Mouse (Mus musculus) liver, adult 2 months (tissue): Measurements from ENCODE around the gene Gpr171.

ENCODE experiments used
- CTCF ChIP-seq: fragments of 200-500 bp; IDR thresholded peaks from 2 replicates; pipeline ENCODE4 v1.5.1; 2011; ENCODE audit warnings: low read depth, low read length, control low read depth
- POLR2A ChIP-seq: fragments of 200-500 bp; IDR thresholded peaks from 2 replicates; pipeline ENCODE4 v1.6.1; 2011; ENCODE audit warnings: low read length, control low read depth; ENCODE audit not compliant: insufficient read depth; ENCODE audit errors: extremely low read depth

DNA sequence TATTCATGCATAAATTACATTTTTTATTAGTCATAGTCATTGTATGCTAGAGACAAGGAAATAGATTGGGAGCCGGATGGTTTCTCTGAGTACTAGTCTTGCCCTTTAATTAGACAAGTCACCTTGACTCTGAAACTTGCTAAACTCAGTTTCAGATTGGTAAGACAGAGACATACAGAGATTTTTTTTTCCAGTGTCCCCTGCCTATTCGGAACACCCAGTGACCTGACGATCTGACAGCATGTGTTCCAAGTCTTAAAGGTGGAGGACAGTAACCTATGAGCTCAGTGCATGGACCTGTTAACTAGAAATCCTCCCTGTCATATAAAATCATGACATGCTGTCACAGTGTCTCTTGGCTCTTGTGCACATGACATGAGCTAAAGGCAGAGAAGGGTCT is 27.9 kb upstream of the Gpr171 start:
- no peak for TF ChIP-seq CTCF
- no peak for TF ChIP-seq POLR2A
